Mouse (Mus musculus) limb, embryonic 10.5 days (tissue): Measurements from ENCODE around the gene Rbm18. TPM values are rescaled to one million over a fixed set of nuclear protein-coding genes. Genes with fewer than 3 reads are reported as not detected.
"Not testable (repeated sequence)": the region's sequence is repeated elsewhere in the genome, so short reads cannot be mapped to it uniquely, and the experiment has no call there.

Experiments used
- DNase-seq: peaks from one replicate; pipeline ENCODE4 v3.0.0-alpha.2; 2017; ENCODE audit warnings: low spot score
- H3K27ac ChIP-seq: fragments of 300-500 bp; sonication (generic); 2 replicates; pipeline ENCODE4 v1.5.1; 2016; ENCODE audit warnings: mild to moderate bottlenecking
- H3K27me3 ChIP-seq: fragments of 300-500 bp; sonication (generic); 2 replicates; pipeline ENCODE4 v1.6.1; 2016; ENCODE audit warnings: low read depth, mild to moderate bottlenecking; ENCODE audit not compliant: poor library complexity, severe bottlenecking
- H3K36me3 ChIP-seq: fragments of 300-500 bp; sonication (generic); 2 replicates; pipeline ENCODE4 v1.6.1; 2016; ENCODE audit warnings: mild to moderate bottlenecking, moderate library complexity
- H3K4me1 ChIP-seq: fragments of 300-500 bp; sonication (generic); 2 replicates; pipeline ENCODE4 v1.6.1; 2016
- H3K4me3 ChIP-seq: fragments of 300-500 bp; sonication (generic); 2 replicates; pipeline ENCODE4 v1.5.1; 2016; ENCODE audit warnings: mild to moderate bottlenecking, moderate library complexity
- H3K9me3 ChIP-seq: fragments of 300-500 bp; sonication (generic); replicated peaks from 2 replicates; pipeline ENCODE4 v1.6.1; 2016; ENCODE audit warnings: mild to moderate bottlenecking
- WGBS: fragments of 180-500 bp; shearing (Covaris S2); methylation state at CpG from one replicate; pipeline ENCODE4 v1.1.7; 2016; 5-methylcytosine and 5-hydroxymethylcytosine counted together
- polyA plus RNA-seq: library from polyadenylated mRNA; unstranded; fragments of >200 nt; fragmentation: Nextera tagmentation; extraction: Ambion mirVana; gene quantifications from 2 replicates; pipeline ENCODE4 v1.2.1, GENCODE M21; 2016

The Rbm18 gene
- polyA plus RNA-seq, result 74.4 and 85.3 TPM in 2 replicates

DNA sequence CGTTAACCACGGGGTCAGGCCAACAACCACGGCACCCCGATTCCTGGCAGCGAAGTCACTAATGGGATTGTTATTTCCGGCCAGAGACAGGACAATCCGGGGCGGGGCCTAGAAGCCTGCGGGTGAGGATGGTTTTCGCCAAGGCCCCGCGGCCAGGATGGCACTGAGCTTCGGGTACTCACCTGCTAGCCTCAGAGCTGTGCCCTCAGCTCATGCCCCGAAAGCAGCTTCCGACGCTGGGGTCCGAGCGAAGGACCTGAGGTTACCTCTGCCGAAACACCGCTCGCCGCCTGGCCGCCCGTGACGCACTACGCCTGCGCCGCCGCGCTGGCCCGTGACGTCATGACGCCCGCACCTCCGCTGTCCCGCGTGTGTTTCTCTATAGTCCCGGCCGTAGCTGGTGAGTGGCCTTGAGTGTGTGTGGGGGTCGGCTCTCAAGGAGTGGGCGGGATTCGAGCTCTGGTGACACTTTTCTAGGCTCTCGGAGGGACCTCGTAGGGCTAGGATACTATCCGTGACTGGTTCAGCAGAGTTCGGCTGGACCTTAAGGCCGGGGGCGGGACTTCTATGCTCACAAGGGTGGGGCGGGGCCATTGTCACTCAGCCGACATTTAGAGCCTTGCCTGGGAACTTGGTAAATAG is at the start of gene Rbm18, which contains the start of gene Mrrf:
Gene Rbm18, minus strand, starts transcription at position 474 of the 642 bp plus-strand sequence.
Gene Mrrf, plus strand, starts transcription at position 90 of the 642 bp plus-strand sequence.
- WGBS, result under 1% methylated on average over 50 of the region's 50 CpGs
- H3K9me3 ChIP-seq, result no peaks in the 10 kb centered on the region

DNA sequence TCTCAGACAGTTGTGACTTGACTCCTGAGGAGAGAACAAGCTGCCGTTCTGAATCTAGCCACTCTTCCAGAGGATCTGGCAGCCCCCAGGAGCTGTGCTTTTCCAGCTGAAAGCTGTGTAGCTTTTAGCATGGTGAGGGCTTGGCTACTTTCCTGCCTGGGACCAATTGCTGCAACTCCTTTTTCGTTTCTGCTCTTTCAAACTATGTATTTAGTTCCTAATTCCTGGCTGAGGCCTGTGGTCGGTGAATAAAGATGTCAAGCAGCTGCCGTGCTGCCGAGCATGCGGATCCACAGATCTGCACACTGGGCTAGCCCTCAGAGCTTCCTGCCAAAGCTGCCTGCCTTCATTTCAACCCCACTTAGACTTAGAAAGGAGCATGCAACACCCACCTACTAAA is 48.3 kb upstream of the Rbm18 start:
- no peaks in the 10 kb centered on the region for H3K9me3 ChIP-seq
- DNase-seq, result no peak
- no peaks in the 10 kb centered on the region for H3K27me3 ChIP-seq
- H3K36me3 ChIP-seq, result peaks cover 4% of the 10 kb centered on the region; the same call in 1 of the 2 replicates
- H3K4me1 ChIP-seq, result no peaks in the 10 kb centered on the region
- 92% methylated on average over 6 of the region's 6 CpGs for WGBS
- H3K4me3 ChIP-seq, result no peak overlapping the region
- no peak overlapping the region for H3K27ac ChIP-seq

More for the DNA sequence above, at the start of gene Rbm18, which contains the start of gene Mrrf:
- DNase-seq, result peak; percentile 96
- H3K4me3 ChIP-seq, result peak within 1 kb of the TSS; percentile 82
- H3K36me3 ChIP-seq, result peaks cover 34% of the 10 kb centered on the region
- no peaks in the 10 kb centered on the region for H3K27me3 ChIP-seq
- peaks cover 13% of the 10 kb centered on the region for H3K4me1 ChIP-seq
- peak within 1 kb of the TSS; percentile 94 for H3K27ac ChIP-seq

DNA sequence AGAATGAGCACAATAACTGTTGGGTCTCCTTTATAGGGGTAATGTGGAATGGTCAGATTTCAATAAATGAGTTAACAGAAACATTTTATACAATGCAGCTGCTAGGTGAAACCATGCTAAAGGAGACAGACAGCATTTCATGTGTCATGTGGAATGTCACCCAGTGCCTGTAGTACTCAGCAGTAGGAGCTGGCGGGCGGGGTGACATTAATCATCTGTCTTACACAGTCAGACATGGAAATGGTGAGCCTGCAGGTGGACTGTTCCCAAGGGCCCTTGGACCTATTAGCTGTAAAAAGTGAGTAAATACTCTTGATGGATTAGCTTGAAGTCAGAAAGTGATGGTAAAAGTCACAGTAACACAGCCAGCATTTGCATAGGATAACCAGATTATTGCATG is 47.6 kb upstream of the Rbm18 start:
- Histone ChIP-seq H3K36me3 (peaks cover 6% of the 10 kb centered on the region; the same call in 1 of the 2 replicates), H3K27me3 (no peaks in the 10 kb centered on the region), H3K9me3 (no peaks in the 10 kb centered on the region), H3K27ac (no peak overlapping the region), H3K4me1 (no peaks in the 10 kb centered on the region), H3K4me3 (no peak overlapping the region)
- 93% methylated on average over 2 of the region's 2 CpGs for WGBS
- DNase-seq, result no peak

DNA sequence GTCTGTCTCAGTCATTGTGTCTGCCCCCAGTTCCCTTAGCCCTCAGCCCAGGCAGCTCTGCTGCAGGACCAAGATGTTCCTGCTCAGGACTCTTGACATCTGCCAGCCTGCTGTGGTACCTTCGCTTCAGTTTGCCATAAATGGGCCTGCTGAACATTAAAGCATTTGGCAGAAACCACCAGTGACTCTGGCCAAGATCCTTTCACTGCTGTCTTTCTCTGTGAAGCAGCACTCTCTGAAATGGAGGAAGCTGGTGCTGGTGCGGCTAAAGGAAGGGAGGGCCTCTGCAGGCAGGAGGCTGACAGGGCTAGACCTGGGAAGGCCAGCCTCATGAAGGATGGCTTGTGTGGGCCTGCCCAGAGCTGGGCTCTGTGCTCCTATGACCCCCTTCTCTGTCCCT is 46.7 kb upstream of the Rbm18 start:
- 79% methylated on average over 2 of the region's 2 CpGs for WGBS
- no peaks in the 10 kb centered on the region for H3K27me3 ChIP-seq

DNA sequence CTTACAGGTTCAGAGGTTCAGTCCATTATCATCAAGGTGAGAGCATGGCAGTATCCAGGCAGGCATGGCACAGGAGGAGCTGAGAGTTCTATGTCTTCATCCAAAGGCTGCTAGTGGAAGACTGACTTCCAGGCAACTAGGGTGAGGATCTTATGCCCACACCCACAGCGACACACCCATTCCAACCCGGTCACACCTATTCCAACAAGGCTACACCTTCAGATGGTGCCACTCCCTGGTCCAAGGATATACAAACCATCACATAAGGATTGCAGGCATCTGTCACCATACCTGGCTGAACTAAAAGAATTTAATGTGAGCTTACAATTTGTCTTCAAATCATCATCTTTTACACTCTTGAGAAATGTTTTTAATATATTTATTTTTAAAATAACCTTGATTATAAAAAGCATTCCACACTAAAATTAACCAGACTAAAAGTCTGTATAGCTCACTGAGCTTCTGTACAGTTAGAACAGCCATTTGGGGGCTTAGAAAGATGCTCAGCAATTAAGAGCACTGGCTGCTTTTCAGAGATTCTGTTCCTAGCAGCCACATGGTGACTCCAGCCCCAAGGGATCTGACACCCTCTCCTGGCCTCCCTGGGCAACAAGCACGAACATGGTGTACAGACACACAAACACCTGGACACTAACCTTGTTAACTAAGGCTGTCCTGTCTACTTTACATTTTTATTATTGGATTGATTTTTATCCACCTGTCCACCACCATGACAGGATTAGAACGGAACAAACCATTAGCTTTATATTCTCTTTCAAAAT is 45.2 kb upstream of the Rbm18 start:
- H3K4me1 ChIP-seq, DNase-seq, H3K4me3 ChIP-seq, H3K27me3 ChIP-seq, H3K27ac ChIP-seq, H3K9me3 ChIP-seq: not testable (repeated sequence)
- peaks cover 17% of the 10 kb centered on the region for H3K36me3 ChIP-seq
- WGBS, result 88% methylated on average over 4 of the region's 4 CpGs

More for the DNA sequence above, 46.7 kb upstream of the Rbm18 start:
- Histone ChIP-seq H3K36me3 (peaks cover 7% of the 10 kb centered on the region), H3K4me3 (no peak overlapping the region), H3K9me3 (no peaks in the 10 kb centered on the region), H3K4me1 (no peaks in the 10 kb centered on the region), H3K27ac (no peak overlapping the region)
- no peak for DNase-seq

DNA sequence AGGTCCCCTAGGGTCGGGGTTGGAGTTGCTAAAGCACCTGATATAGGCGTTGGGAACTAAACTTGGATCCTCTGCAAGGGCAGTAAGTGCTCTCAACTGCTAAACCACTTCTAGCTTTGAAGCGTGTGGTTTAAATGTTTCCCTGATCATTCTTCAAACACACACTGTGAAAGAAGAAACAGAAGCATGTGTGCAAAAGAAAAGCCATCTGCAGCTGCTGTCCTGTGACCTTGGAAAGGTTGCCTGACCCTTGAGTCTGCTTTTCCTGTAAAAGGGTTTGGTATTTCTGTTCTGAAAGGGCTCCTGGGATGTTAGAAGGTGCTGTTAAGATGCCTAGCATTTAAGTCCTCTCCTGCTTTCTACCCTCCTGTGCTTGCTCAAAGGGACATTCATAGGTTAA is 42.9 kb upstream of the Rbm18 start:
- DNase-seq, result no peak
- H3K36me3 ChIP-seq, result peaks cover 21% of the 10 kb centered on the region
- no peaks in the 10 kb centered on the region for H3K9me3 ChIP-seq
- no peaks in the 10 kb centered on the region for H3K4me1 ChIP-seq
- H3K27me3 ChIP-seq, result no peaks in the 10 kb centered on the region
- H3K4me3 ChIP-seq, result no peak overlapping the region
- H3K27ac ChIP-seq, result no peak overlapping the region
- 69% methylated on average over 3 of the region's 3 CpGs for WGBS

DNA sequence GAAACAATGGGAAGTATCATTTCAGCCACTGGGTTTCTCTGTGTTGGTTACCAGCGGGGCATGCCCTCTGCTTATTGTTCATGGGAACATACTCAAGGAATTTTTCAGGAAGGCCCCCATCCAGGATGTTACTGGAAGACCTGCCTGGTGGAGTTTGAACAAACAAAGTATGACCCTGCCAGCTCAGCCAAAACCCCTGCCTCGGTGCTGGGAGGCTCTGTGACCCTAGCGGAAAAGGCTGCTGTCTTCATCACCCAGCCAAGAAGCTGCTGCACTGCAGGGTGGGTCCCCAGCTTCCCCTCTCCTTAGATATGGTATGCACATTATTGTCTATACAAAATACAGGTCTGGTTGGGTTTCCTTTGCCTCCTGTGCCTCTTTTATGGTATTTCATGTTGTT is 36.0 kb upstream of the Rbm18 start:
- 81% methylated on average over 3 of the region's 3 CpGs for WGBS
- H3K27ac ChIP-seq, result no peak overlapping the region
- no peaks in the 10 kb centered on the region for H3K4me1 ChIP-seq

DNA sequence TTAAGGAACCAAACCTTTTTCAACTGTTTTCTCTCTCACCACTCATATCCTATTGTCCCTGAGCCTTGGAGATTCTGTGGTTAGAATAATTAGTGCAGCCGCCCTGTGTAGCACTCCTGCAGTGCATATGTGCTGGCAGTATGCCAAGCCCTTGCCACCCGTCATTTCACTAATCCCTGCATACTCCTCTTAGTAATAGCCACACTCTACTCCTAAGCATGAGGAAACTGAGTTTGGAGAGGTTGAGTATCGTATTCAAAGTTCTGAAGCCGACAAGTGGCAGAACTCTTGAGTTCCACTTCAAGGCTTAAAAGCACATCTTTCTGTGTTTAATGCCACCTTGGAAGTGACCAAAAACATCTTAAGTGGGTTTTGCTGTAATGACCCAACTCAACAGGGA is 35.6 kb upstream of the Rbm18 start:
- H3K27ac ChIP-seq, result no peak overlapping the region
- H3K4me3 ChIP-seq, result no peak overlapping the region
- no peaks in the 10 kb centered on the region for H3K9me3 ChIP-seq
- WGBS, result 85% methylated on average over 4 of the region's 4 CpGs
- no peaks in the 10 kb centered on the region for H3K27me3 ChIP-seq
- H3K36me3 ChIP-seq, result peaks cover 5% of the 10 kb centered on the region
- DNase-seq, result no peak
- no peaks in the 10 kb centered on the region for H3K4me1 ChIP-seq

More for the DNA sequence above, 36.0 kb upstream of the Rbm18 start:
- no peak overlapping the region for H3K4me3 ChIP-seq
- H3K27me3 ChIP-seq, result no peaks in the 10 kb centered on the region
- H3K36me3 ChIP-seq, result peaks cover 9% of the 10 kb centered on the region
- H3K9me3 ChIP-seq, result no peaks in the 10 kb centered on the region
- no peak for DNase-seq

DNA sequence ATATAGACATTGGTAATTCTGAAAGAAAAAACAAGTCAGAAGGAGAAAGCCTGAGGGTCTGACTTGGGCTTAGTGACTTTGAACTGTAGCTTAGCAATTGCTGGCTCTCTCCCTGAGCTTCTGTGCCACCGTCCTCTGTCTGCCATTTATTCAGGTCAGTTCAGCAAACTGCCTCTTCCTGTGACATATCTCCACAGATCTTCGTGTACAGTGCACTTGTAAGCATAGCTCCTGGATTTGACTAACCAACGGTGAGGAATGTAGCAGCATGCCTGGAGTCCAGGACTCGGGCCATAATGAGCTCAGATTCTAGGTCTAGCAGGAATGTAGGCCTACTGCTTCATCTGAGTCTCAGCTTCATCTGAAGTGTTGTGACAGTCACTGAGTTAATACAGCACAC is 32.6 kb upstream of the Rbm18 start:
- no peak overlapping the region for H3K27ac ChIP-seq
- peak; percentile 7 for DNase-seq
- 0 out of 2 replicates have a peak, but pooled peaks cover 14% of the 10 kb centered on the region for H3K36me3 ChIP-seq
- H3K9me3 ChIP-seq, result no peaks in the 10 kb centered on the region
- no peaks in the 10 kb centered on the region for H3K4me1 ChIP-seq
- H3K4me3 ChIP-seq, result no peak overlapping the region
- 89% methylated on average over 4 of the region's 4 CpGs for WGBS
- H3K27me3 ChIP-seq, result no peaks in the 10 kb centered on the region

DNA sequence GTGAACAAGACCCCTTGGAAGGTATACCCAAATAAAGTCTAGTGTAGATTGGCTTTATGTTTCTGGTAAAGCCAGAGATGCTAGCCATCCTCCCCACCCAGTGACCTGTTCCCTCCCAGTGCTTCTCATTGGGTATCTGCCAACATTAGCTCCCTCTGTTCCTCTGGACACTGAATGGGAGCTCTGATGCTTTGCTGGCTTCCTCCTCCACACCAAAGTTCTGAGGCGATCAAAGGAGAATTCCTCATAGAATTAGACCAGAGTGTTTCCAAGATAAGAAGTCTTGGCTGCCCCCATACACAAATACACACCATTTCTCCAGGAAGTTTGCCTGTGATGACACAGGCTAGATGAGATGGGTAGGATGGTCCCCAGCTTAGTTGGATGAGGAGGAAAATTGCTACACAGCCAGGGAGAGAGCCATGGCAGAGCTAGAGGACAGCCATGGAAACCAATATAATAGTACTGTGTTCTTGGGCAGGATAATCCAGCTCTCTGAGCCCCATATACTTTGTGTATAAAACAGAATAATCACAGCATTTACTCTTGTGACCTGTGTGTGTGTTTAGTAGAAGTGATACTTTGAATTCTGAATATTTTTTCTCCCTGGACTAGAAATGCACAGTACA is 31.5 kb upstream of the Rbm18 start:
- no peak overlapping the region for H3K4me3 ChIP-seq
- WGBS, result 94% methylated on average over 1 of the region's 1 CpGs
- H3K36me3 ChIP-seq, result 0 out of 2 replicates have a peak, but pooled peaks cover 14% of the 10 kb centered on the region
- DNase-seq, result peak; percentile 2
- H3K27ac ChIP-seq, result no peak overlapping the region
- H3K27me3 ChIP-seq, result no peaks in the 10 kb centered on the region
- H3K9me3 ChIP-seq, result no peaks in the 10 kb centered on the region
- H3K4me1 ChIP-seq, result no peaks in the 10 kb centered on the region

DNA sequence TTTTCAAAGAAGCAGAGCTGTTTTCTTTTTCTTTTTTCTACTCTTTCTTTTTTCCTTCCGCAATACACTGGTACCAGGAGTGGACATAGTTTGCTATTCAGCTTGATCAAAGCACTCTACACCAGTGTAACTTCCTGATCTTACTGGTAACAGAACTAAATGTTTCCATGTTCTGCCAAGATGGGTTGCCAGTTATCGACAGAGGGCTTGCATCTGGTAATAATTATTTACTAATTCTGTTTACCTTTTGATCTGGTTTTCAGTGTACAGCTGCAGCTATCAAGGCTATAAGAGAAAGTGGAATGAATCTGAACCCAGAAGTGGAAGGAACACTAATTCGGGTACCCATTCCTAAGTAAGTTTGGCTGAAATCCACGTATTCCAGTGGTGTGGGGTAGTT is 22.8 kb upstream of the Rbm18 start:
- WGBS, result 51% methylated on average over 4 of the region's 4 CpGs
- H3K36me3 ChIP-seq, result peaks cover 27% of the 10 kb centered on the region
- no peak overlapping the region for H3K4me3 ChIP-seq
- no peak overlapping the region for H3K27ac ChIP-seq
- peaks cover 15% of the 10 kb centered on the region for H3K4me1 ChIP-seq
- no peak for DNase-seq
- H3K9me3 ChIP-seq, result no peaks in the 10 kb centered on the region
- no peaks in the 10 kb centered on the region for H3K27me3 ChIP-seq

DNA sequence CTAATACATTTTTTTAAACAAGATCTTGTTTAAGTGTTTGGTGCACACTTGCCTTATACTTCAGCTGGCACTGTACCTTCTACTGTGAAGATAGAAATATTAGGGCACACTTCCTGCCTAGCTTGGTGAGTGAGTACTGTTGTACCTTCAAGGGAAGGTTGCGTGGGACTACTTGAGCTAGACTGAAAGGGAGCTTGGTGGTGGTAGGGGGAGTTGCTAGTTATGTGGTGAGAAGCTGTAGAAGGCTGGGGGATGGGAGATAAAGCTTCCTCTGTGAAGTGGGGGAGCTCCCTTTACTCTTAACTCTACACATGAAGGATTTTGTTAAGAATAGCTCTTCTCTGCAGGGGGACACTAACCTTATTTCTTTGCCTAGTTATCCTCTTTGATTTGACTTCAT is 20.9 kb upstream of the Rbm18 start:
- WGBS, result 84% methylated on average over 1 of the region's 1 CpGs
- Histone ChIP-seq H3K36me3 (peaks cover 39% of the 10 kb centered on the region), H3K27ac (no peak overlapping the region)

DNA sequence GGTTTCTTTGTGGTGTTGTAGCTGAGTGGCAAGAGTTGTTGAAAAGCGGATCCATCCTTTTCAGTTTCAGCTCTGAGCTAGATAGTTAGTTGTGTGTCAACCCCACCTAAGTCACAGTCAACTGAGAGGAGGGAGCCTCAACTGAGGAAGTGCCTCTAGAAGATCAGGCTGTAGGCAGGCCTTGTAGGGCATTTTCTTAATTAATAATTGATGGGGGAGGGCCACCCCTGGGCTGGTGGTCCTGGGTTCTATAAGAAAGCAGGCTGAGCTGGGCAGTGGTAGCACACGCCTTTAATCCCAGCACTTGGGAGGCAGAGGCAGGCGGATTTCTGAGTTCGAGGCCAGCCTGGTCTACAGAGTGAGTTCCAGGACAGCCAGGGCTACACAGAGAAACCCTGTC is 15.8 kb upstream of the Rbm18 start:
- not testable (repeated sequence) for H3K9me3 ChIP-seq, DNase-seq, H3K4me3 ChIP-seq, H3K27me3 ChIP-seq, H3K4me1 ChIP-seq, H3K27ac ChIP-seq
- peaks cover 37% of the 10 kb centered on the region for H3K36me3 ChIP-seq
- WGBS, result 93% methylated on average over 4 of the region's 4 CpGs

More for the DNA sequence above, 20.9 kb upstream of the Rbm18 start:
- no peaks in the 10 kb centered on the region for H3K27me3 ChIP-seq
- peak; percentile 7 for DNase-seq
- no peak overlapping the region for H3K4me3 ChIP-seq
- no peaks in the 10 kb centered on the region for H3K9me3 ChIP-seq
- H3K4me1 ChIP-seq, result peaks cover 15% of the 10 kb centered on the region
